Mouse (Mus musculus) megakaryocyte, embryonic 14.5 days (primary cell): ENCODE results near the gene Amigo2.

ENCODE experiments used
- FLI1 ChIP-seq: IDR thresholded peaks from 2 replicates; pipeline ENCODE4 v1.6.1; 2012; ENCODE audit warnings: low read length, inconsistent platforms, mixed read lengths
- GATA1 ChIP-seq: IDR thresholded peaks from 3 replicates; pipeline ENCODE4 v1.6.1; 2012; ENCODE audit warnings: mixed read lengths, low read length, inconsistent platforms, borderline replicate concordance

DNA sequence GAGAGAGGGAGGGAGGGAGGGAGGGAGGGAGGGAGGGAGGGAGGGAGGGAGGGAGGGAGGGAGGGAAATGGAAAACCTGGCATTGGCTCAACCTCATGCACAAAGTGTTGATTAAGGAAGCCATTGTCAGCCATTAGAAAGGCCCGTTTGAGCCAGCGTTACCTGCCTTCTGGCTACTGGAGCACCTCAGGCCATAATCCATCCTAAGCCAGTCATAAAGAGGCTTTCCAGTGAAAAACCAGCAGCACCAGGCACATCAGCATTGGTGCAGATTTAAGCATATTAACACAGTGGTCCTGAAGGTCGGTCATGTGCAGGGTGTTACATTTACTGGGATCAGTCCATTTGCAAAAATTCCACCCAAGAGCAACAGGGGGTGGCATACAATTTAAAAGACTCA is 25.7 kb upstream of the Amigo2 start:
- no peak for TF ChIP-seq GATA1
- no peak for TF ChIP-seq FLI1
